Mouse (Mus musculus): ENCODE results near the gene Idh2. TPM values are rescaled to one million over a fixed set of nuclear protein-coding genes. Genes with fewer than 3 reads are reported as not detected.

Idh2 gene
- polyA plus RNA-seq (2015; fragmentation: Nextera tagmentation; extraction: Ambion mirVana): 691 and 763 TPM in 2 replicates

GRCm38 (mm10) chr7:80115224-80115590 is at the start of gene Idh2:
Gene Idh2, minus strand, starts transcription at chr7:80115392.

Other genes with a start within 250 kb of the Idh2 start
- gene Ap3s2, start 194.7 kb downstream of the Idh2 start, polyA plus RNA-seq (2015; fragmentation: Nextera tagmentation; extraction: Ambion mirVana): 15.7 and 19.5 TPM in 2 replicates
- 8.4 and 10.5 TPM in 2 replicates for gene Arpin, start 180.0 kb downstream of the Idh2 start, polyA plus RNA-seq (2015; fragmentation: Nextera tagmentation; extraction: Ambion mirVana)
- gene Zfp710, start 90.6 kb downstream of the Idh2 start, polyA plus RNA-seq (2015; fragmentation: Nextera tagmentation; extraction: Ambion mirVana): 4.6 and 6.2 TPM in 2 replicates
- gene Sema4b, start 71.4 kb upstream of the Idh2 start, polyA plus RNA-seq (2015; fragmentation: Nextera tagmentation; extraction: Ambion mirVana): 3.1 and 4.7 TPM in 2 replicates
- gene Cib1, start 117.4 kb upstream of the Idh2 start, polyA plus RNA-seq (2015; fragmentation: Nextera tagmentation; extraction: Ambion mirVana): 23.7 and 30.6 TPM in 2 replicates
- 1.6 and 2.0 TPM in 2 replicates for gene Gdpgp1, start 117.5 kb upstream of the Idh2 start, polyA plus RNA-seq (2015; fragmentation: Nextera tagmentation; extraction: Ambion mirVana)
- 0.69 and 0.96 TPM in 2 replicates for gene Ttll13, start 131.0 kb upstream of the Idh2 start, polyA plus RNA-seq (2015; fragmentation: Nextera tagmentation; extraction: Ambion mirVana)
- 36.0 and 36.6 TPM in 2 replicates for gene Ngrn, start 145.8 kb upstream of the Idh2 start, polyA plus RNA-seq (2015; fragmentation: Nextera tagmentation; extraction: Ambion mirVana)
- gene Vps33b, start 154.3 kb upstream of the Idh2 start, polyA plus RNA-seq (2015; fragmentation: Nextera tagmentation; extraction: Ambion mirVana): 3.1 and 3.9 TPM in 2 replicates
- 27.3 and 29.1 TPM in 2 replicates for gene Prc1, start 179.1 kb upstream of the Idh2 start, polyA plus RNA-seq (2015; fragmentation: Nextera tagmentation; extraction: Ambion mirVana)
- 3.5 and 4.3 TPM in 2 replicates for gene Rccd1, start 209.1 kb upstream of the Idh2 start, polyA plus RNA-seq (2015; fragmentation: Nextera tagmentation; extraction: Ambion mirVana)
- gene Unc45a, start 225.6 kb upstream of the Idh2 start, polyA plus RNA-seq (2015; fragmentation: Nextera tagmentation; extraction: Ambion mirVana): 13.4 and 14.3 TPM in 2 replicates
- gene Hddc3, start 227.7 kb upstream of the Idh2 start, polyA plus RNA-seq (2015; fragmentation: Nextera tagmentation; extraction: Ambion mirVana): 13.9 and 14.1 TPM in 2 replicates